Mouse (Mus musculus): Measurements from ENCODE around the gene Sh3bp5l. TPM values are rescaled to one million over a fixed set of nuclear protein-coding genes. Genes with fewer than 3 reads are reported as not detected.
"Not testable (repeated sequence)": the region's sequence is repeated elsewhere in the genome, so short reads cannot be mapped to it uniquely, and the experiment has no call there.

Sh3bp5l gene
- polyA plus RNA-seq, 1 experiment from 2014 or later: 23.2 TPM

DNA sequence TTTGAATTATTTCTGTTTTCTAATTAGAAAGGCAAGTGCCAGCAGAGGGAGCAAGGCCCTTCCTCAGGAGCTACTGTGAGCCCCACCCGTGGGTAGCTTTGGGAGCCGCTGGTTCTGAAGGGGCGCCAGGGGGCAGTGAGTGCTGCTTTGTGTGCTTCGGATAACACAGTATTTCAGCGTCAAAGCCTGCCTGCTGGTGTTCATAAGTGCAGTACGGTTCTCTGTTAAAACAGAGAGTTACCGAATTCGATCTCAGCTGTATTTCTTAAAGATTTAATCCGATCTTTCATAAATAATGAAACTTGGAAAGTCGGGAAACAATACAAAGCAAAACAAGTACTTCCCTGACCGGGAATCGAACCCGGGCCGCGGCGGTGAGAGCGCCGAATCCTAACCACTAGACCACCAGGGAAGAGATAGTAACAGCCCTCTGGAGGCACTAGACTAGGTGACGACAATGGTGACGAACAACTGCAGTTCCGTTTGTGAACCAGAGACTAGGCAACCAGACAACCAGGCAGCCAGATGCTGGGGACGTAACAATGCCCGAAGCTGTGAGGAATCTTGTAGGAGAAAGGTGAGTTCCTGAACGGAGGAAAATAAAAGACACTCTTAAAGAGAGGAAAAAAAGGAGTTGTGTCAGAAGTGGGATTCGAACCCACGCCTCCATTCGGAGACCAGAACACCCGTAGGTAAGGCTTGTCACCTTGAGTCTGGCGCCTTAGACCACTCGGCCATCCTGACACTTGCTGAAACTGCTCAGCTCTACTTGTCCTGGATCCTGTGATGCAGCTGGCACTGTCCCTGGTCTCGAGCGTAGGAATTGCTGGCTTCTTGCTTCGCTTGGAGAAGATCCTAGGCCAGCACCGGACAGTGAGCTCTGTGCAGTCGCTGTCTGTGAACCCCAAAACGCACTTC lies 28.4 kb upstream of the Sh3bp5l start:
- under 1% methylated on average over 36 of the region's 36 CpGs for WGBS
- Histone ChIP-seq H3K9ac (ENCODE audit: low read depth, low read length) (peak overlapping the region; percentile 64), H3K4me3 (ENCODE audit: low read depth, low read length) (peak overlapping the region; percentile 51), H3K27me3 (replicated peaks; ENCODE audit: control insufficient read depth, insufficient read depth, low read length) (no peaks in the 10 kb centered on the region), H3K36me3 (ENCODE audit: control insufficient read depth, insufficient read depth, low read length) (no peaks in the 10 kb centered on the region), H3K4me2 (ENCODE audit: low read depth, low read length) (peak overlapping the region; percentile 63), H3K27ac (replicated peaks; ENCODE audit: low read depth, low read length) (peak overlapping the region; percentile 94), H3K4me1 (ENCODE audit: control insufficient read depth, insufficient read depth, low read length) (peaks cover 9% of the 10 kb centered on the region), H3K9me3 (ENCODE audit: control insufficient read depth, low read length) (no peaks in the 10 kb centered on the region)
- ATAC-seq (ENCODE audit: low read depth): peak; percentile 91
- DNase-seq (ENCODE audit: low spot score): peak; percentile 98

DNA sequence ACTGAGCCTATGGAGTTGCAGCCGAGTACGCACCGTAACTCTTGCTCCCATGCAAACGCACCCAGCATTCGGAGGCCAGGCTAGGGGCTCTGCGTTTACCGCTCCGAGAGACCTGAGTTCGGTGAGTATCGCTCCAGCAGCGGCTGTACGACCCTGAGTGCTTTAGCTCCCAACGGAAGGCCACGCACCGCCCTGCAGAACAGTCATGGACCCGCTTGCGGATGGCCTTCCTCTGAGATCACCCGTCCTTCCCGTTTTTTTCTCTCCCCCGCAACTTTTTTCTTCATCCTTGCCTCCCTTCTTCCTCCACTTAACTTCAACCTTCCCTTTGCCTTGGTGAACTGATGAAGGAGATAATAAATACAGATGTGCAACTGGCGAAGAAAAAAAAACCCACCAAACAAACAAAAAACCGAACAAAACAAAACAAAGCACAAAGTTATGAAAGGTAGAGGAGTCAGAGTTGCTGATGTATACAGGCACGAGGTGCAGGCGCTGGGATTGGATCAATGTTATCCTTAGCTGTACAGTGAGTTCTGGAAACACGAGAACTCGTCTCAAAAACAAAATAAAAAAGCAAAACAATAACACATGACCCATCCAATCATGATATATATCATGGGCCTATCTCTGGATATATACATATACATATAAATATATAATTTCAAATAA lies 27.6 kb upstream of the Sh3bp5l start:
- H3K4me1 ChIP-seq (ENCODE audit: control insufficient read depth, insufficient read depth, low read length): peaks cover 12% of the 10 kb centered on the region
- H3K4me2 ChIP-seq (ENCODE audit: low read depth, low read length): peak overlapping the region; percentile 63
- H3K27ac ChIP-seq (replicated peaks; ENCODE audit: low read depth, low read length): peak overlapping the region; percentile 94
- peak overlapping the region; percentile 64 for H3K9ac ChIP-seq (ENCODE audit: low read depth, low read length)
- DNase-seq (ENCODE audit: low spot score): peak; percentile 33
- no peaks in the 10 kb centered on the region for H3K9me3 ChIP-seq (ENCODE audit: control insufficient read depth, low read length)
- no peaks in the 10 kb centered on the region for H3K36me3 ChIP-seq (ENCODE audit: control insufficient read depth, insufficient read depth, low read length)
- no peaks in the 10 kb centered on the region for H3K27me3 ChIP-seq (replicated peaks; ENCODE audit: control insufficient read depth, insufficient read depth, low read length)
- peak overlapping the region; percentile 51 for H3K4me3 ChIP-seq (ENCODE audit: low read depth, low read length)
- WGBS: under 1% methylated on average over 20 of the region's 26 CpGs
- ATAC-seq (ENCODE audit: low read depth): peak; percentile 53

DNA sequence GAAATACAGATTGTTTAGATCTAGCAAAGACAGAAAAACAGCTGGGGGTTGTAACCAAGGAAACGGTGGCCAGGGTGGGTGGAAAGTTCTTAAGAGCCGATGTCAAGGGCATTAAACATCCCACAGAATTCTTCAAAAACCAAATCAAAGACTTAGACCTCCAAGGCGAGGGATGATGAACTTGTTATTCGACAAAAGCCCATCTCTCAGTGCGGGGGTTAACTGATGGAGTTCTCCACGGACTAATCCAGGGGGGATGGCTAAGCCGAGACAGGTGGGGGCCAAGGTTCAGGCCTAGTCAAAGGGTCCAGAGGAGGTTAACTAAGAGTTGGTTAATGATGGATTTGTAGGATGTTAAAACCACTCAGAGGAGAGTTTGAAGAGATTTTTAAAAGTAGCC lies 26.9 kb upstream of the Sh3bp5l start:
- ATAC-seq (ENCODE audit: low read depth) (no peak), DNase-seq (ENCODE audit: low spot score) (no peak)
- H3K9ac ChIP-seq (ENCODE audit: low read depth, low read length): peak overlapping the region; percentile 42; the same call in 1 of the 2 replicates
- peak overlapping the region; percentile 63 for H3K4me2 ChIP-seq (ENCODE audit: low read depth, low read length)
- no peaks in the 10 kb centered on the region for H3K36me3 ChIP-seq (ENCODE audit: control insufficient read depth, insufficient read depth, low read length)
- H3K4me1 ChIP-seq (ENCODE audit: control insufficient read depth, insufficient read depth, low read length): peaks cover 15% of the 10 kb centered on the region
- H3K27me3 ChIP-seq (replicated peaks; ENCODE audit: control insufficient read depth, insufficient read depth, low read length): no peaks in the 10 kb centered on the region
- H3K4me3 ChIP-seq (ENCODE audit: low read depth, low read length): peak overlapping the region; percentile 51
- H3K27ac ChIP-seq (replicated peaks; ENCODE audit: low read depth, low read length): no peak overlapping the region
- WGBS: 17% methylated on average over 7 of the region's 7 CpGs
- H3K9me3 ChIP-seq (ENCODE audit: control insufficient read depth, low read length): no peaks in the 10 kb centered on the region

DNA sequence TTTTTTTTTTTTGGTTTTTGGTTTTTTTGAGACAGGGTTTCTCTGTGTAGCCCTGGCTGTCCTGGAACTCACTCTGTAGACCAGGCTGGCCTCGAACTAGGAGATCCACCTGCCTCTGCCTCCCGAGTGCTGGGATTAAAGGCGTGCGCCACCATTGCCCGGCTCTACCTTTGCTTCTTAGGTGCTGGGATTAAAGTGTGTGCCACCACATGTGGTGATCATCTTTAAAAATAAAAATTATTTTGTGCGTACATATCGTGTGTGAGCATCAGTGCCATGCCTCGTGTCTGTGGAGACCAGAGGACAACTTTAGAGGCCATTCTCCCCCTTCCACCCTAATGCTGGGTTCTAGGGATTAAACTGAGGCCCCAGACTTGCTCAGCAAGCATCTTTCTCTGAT lies 25.2 kb upstream of the Sh3bp5l start:
- peaks cover 15% of the 10 kb centered on the region for H3K4me1 ChIP-seq (ENCODE audit: control insufficient read depth, insufficient read depth, low read length)
- not testable (repeated sequence) for H3K9me3 ChIP-seq (ENCODE audit: control insufficient read depth, low read length); H3K4me3 ChIP-seq (ENCODE audit: low read depth, low read length); H3K4me2 ChIP-seq (ENCODE audit: low read depth, low read length); H3K27ac ChIP-seq (replicated peaks; ENCODE audit: low read depth, low read length); DNase-seq (ENCODE audit: low spot score); H3K36me3 ChIP-seq (ENCODE audit: control insufficient read depth, insufficient read depth, low read length); ATAC-seq (ENCODE audit: low read depth); H3K9ac ChIP-seq (ENCODE audit: low read depth, low read length); H3K27me3 ChIP-seq (replicated peaks; ENCODE audit: control insufficient read depth, insufficient read depth, low read length)
- 91% methylated on average over 8 of the region's 8 CpGs for WGBS

DNA sequence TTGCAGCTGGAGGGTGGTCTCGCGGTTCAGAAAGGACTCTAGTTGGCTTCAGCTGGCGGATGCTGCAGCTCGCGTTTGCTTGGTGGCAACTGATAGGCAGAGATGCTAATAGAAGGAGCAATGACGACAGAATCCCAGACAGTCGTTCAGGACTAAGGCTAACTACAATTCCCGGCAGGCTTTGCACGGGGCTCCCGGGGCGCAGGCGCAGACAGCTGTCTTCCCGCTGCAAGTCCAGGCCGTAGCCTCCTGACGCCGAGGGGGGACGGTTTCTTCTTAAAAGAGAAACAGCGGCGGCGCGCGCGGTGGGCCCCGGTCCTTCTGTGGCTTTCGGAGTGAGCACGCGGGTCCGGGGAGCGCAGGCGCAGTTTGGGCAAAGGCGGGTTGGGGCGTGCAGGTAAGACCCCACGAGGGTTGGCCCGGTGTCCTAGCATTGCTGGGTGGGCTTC lies 23.6 kb upstream of the Sh3bp5l start, which contains the start of gene Zfp692:
Gene Zfp692 (plus strand): TSS at position 210 of the 449 bp plus-strand sequence.
- Histone ChIP-seq H3K27ac (replicated peaks; ENCODE audit: low read depth, low read length) (peak within 1 kb of the TSS; percentile 82), H3K9ac (ENCODE audit: low read depth, low read length) (peak within 1 kb of the TSS; percentile 72), H3K4me3 (ENCODE audit: low read depth, low read length) (peak within 1 kb of the TSS; percentile 48), H3K9me3 (ENCODE audit: control insufficient read depth, low read length) (no peaks in the 10 kb centered on the region), H3K36me3 (ENCODE audit: control insufficient read depth, insufficient read depth, low read length) (0 out of 2 replicates have a peak, but pooled peaks cover 4% of the 10 kb centered on the region), H3K4me1 (ENCODE audit: control insufficient read depth, insufficient read depth, low read length) (peaks cover 15% of the 10 kb centered on the region), H3K27me3 (replicated peaks; ENCODE audit: control insufficient read depth, insufficient read depth, low read length) (no peaks in the 10 kb centered on the region), H3K4me2 (ENCODE audit: low read depth, low read length) (peak within 1 kb of the TSS; percentile 96)
- peak; percentile 76 for ATAC-seq (ENCODE audit: low read depth)
- WGBS: 0% methylated on average over 26 of the region's 34 CpGs
- peak; percentile 99 for DNase-seq (ENCODE audit: low spot score)

DNA sequence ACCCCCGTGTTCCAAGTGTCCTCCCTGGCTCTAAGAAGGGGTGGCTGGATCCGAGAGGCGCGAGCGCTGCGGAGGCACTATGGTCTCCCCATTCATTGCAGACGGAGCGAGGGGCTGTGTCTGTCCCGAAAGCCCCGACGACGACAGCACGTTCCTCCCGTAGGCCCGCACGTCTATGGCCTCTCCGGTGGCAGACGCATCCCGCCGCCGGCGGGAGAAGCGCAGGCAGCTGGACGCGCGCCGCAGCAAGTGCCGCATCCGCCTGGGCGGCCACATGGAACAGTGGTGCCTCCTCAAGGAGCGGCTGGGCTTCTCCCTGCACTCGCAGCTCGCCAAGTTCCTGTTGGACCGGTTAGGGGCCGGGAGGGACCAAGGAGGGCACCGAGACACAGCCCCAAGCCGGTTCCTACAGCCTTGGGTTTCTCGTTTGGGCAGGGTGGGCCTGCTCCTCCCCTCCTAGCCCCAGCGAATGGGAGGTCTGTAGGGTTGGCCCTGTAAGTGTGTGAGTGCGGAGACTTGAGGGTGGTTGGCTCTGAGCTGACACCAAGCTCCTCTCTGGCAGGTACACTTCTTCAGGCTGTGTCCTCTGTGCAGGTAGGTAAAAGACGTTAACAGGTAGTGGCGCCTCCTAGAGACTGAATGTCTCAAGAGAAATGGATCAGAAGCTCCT lies 23.0 kb upstream of the Sh3bp5l start:
- Histone ChIP-seq H3K36me3 (ENCODE audit: control insufficient read depth, insufficient read depth, low read length) (peaks cover 9% of the 10 kb centered on the region; the same call in 1 of the 2 replicates), H3K4me2 (ENCODE audit: low read depth, low read length) (peak overlapping the region; percentile 96), H3K9me3 (ENCODE audit: control insufficient read depth, low read length) (no peaks in the 10 kb centered on the region), H3K4me3 (ENCODE audit: low read depth, low read length) (peak overlapping the region; percentile 48), H3K4me1 (ENCODE audit: control insufficient read depth, insufficient read depth, low read length) (peaks cover 15% of the 10 kb centered on the region), H3K27ac (replicated peaks; ENCODE audit: low read depth, low read length) (peak overlapping the region; percentile 82), H3K9ac (ENCODE audit: low read depth, low read length) (peak overlapping the region; percentile 72), H3K27me3 (replicated peaks; ENCODE audit: control insufficient read depth, insufficient read depth, low read length) (no peaks in the 10 kb centered on the region)
- ATAC-seq (ENCODE audit: low read depth): peak; percentile 76
- WGBS: 1% methylated on average over 29 of the region's 42 CpGs
- peak; percentile 86 for DNase-seq (ENCODE audit: low spot score)

DNA sequence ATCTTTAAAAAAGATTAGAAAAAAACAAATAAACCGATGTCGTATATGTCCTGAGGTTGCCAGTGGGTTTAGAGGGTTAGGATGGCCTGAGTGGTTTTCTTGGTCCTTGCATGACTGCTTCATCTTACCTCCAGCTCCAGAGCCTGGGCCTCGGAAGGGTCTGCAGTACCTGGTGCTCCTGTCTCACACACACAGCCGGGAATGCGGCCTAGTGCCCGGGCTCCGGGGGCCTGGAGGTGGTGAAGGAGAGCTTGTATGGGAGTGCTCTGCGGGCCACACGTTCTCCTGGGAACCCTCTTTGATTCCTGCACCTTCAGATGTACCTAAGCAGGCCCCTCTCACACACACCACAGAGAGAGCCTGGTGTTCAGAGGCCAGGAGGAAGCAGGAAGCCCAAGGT lies 21.9 kb upstream of the Sh3bp5l start:
- Histone ChIP-seq H3K27me3 (replicated peaks; ENCODE audit: control insufficient read depth, insufficient read depth, low read length) (no peaks in the 10 kb centered on the region), H3K4me2 (ENCODE audit: low read depth, low read length) (no peak overlapping the region), H3K9ac (ENCODE audit: low read depth, low read length) (no peak overlapping the region), H3K36me3 (ENCODE audit: control insufficient read depth, insufficient read depth, low read length) (peaks cover 9% of the 10 kb centered on the region; the same call in 1 of the 2 replicates), H3K27ac (replicated peaks; ENCODE audit: low read depth, low read length) (no peak overlapping the region), H3K4me1 (ENCODE audit: control insufficient read depth, insufficient read depth, low read length) (peaks cover 13% of the 10 kb centered on the region), H3K9me3 (ENCODE audit: control insufficient read depth, low read length) (no peaks in the 10 kb centered on the region), H3K4me3 (ENCODE audit: low read depth, low read length) (no peak overlapping the region)
- WGBS: 90% methylated on average over 9 of the region's 9 CpGs
- ATAC-seq (ENCODE audit: low read depth) (no peak), DNase-seq (ENCODE audit: low spot score) (no peak)

DNA sequence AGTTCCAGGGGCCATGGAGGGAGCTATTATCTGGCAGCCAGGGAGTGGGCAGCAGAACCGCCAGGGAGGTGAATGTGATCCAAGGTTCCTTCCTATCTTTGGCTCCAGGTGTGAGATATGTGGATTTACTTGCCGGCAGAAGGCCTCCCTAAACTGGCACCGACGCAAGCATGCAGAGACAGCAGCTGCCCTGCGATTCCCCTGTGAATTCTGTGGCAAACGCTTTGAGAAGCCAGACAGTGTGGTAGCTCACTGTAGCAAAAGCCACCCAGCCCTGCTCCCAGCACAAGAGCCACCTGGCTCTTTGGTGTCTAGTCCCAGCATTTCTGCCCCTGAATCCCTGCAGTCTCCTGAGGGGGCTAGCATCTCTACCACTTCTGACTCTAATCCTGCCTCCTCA lies 16.5 kb upstream of the Sh3bp5l start:
- no peak for DNase-seq (ENCODE audit: low spot score)
- WGBS: 89% methylated on average over 6 of the region's 6 CpGs
- peaks cover 50% of the 10 kb centered on the region for H3K36me3 ChIP-seq (ENCODE audit: control insufficient read depth, insufficient read depth, low read length)
- no peaks in the 10 kb centered on the region for H3K4me1 ChIP-seq (ENCODE audit: control insufficient read depth, insufficient read depth, low read length)
- ATAC-seq (ENCODE audit: low read depth): no peak
- H3K27me3 ChIP-seq (replicated peaks; ENCODE audit: control insufficient read depth, insufficient read depth, low read length): no peaks in the 10 kb centered on the region
- H3K4me3 ChIP-seq (ENCODE audit: low read depth, low read length): no peak overlapping the region
- no peak overlapping the region for H3K4me2 ChIP-seq (ENCODE audit: low read depth, low read length)
- H3K9me3 ChIP-seq (ENCODE audit: control insufficient read depth, low read length): no peaks in the 10 kb centered on the region
- no peak overlapping the region for H3K27ac ChIP-seq (replicated peaks; ENCODE audit: low read depth, low read length)
- no peak overlapping the region for H3K9ac ChIP-seq (ENCODE audit: low read depth, low read length)

All from embryonic facial prominence, embryonic 14.5 days (tissue).